1 mouse cellular context compared by ENCODE assay signal in the genomic region with DNA sequence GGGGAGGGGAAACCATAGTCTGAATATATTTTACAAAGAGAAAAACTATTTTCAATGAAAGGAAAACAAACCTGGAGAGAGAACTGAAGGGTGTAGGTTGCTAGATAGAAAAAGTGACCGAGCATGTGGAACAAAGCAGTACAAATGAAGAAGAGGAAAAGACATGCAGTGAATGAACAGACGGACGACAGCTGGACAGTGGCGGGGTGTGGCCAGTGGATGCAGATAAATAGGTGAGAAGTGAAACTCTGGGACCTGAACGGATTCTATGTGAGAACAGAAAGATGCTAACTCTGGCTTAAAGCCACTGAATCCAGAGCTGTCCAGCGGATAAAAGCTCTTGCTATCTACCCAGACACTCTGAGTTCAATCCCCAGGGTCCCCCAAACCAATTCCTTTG.
TF ChIP-seq lines count a peak whose summit lies in the region.

No protein-coding gene starts in this region.

TF ChIP-seq in CH12.LX, 34 proteins besides CTCF, POLR2A, EP300 and RAD21 (continued from another document):
- TF ChIP-seq SIN3A (IDR thresholded peaks at IDR 0.05; ENCODE audit: low read length) = peak; percentile 51; the same call in 1 of the 2 replicates
- no peak for TF ChIP-seq ZC3H11A (IDR thresholded peaks at IDR 0.05; ENCODE audit: low read depth, low read length)
- peak; percentile 14; the same call in 1 of the 2 replicates for TF ChIP-seq BHLHE40 (IDR thresholded peaks at IDR 0.05; ENCODE audit: low read depth, low read length)
- TF ChIP-seq GABPA (IDR thresholded peaks at IDR 0.05; ENCODE audit: insufficient replicate concordance, low read depth, low read length) = no peak
- no peak for TF ChIP-seq PAX5 (IDR thresholded peaks at IDR 0.05; ENCODE audit: low read length)
- peak; percentile 27; the same call in 1 of the 2 replicates for TF ChIP-seq ETS1 (conservative IDR thresholded peaks at IDR 0.05; ENCODE audit: low read depth, low read length)
- peak; percentile 57 for TF ChIP-seq MAX (IDR thresholded peaks at IDR 0.05; ENCODE audit: low read length)
- TF ChIP-seq MXI1 (IDR thresholded peaks at IDR 0.05; ENCODE audit: low read depth, low read length) = peak; percentile 45; the same call in 1 of the 2 replicates
